9 mouse cellular contexts compared by ENCODE assay signal in the genomic region with DNA sequence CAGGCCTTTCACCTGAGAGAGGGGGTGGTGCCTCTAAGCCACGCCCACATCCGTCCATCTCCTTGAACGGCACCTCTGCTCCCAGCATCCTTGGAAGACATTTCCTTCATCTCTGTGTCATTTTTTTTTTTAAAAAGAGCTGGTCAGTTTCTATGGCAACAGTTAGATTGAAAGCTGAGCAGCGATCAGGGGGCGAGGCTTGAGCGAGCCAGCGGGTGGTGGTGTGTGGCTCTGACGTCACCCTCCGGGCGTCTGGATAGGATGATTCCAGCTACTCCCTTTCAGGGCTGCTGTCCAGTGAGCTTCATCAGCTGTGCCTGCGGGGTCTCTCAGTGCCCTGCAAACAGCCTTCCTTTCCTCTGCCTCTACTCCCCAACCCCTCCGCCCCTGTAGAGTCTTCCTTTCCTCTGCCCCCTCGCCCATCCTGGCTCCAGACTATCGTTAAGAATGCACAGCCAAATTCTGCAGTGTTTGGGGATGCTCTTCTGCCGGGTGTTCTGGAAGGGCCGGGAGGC.
A peak's percentile ranks its signal among the peaks of the same experiment; 100 is the strongest.
DNase-seq lines count a peak whose midpoint lies in the region; ATAC-seq and TF ChIP-seq lines count a peak whose summit lies in the region.
"Had no signal": no experiment of that assay in that cellular context is flagged by ENCODE, and none has a peak within 500 bp of the region (broad histone marks: within the 10 kb centered on the region; RNA-seq: fewer than 3 reads in every experiment).

No protein-coding gene starts in this region.

- no peaks in the 10 kb centered on the region for H3K36me3 ChIP-seq in forebrain, postnatal 0 days (ENCODE audit: insufficient read depth)
- H3K36me3 ChIP-seq in kidney, postnatal 0 days (ENCODE audit: insufficient read depth, low read length): no peaks in the 10 kb centered on the region
- H3K36me3 ChIP-seq in limb, embryonic 13.5 days: no peaks in the 10 kb centered on the region
- H3K36me3 ChIP-seq in neural tube, embryonic 15.5 days: 0 out of 2 replicates have a peak, but pooled peaks cover 2% of the 10 kb centered on the region

- no peak for TF ChIP-seq CTCF in gastrocnemius, adult 2 months (IDR thresholded peaks at IDR 0.05)
- no peak for TF ChIP-seq CTCF in cerebellum, adult 2 months (IDR thresholded peaks at IDR 0.05; ENCODE audit: borderline replicate concordance, insufficient read depth, low read depth, low read length)
- TF ChIP-seq CTCF in forebrain, postnatal 0 days (IDR thresholded peaks at IDR 0.05; ENCODE audit: low read depth): no peak
- no peak for TF ChIP-seq CTCF in kidney, postnatal 0 days (IDR thresholded peaks at IDR 0.05; ENCODE audit: low read depth)

- peaks cover 50% of the 10 kb centered on the region for H3K4me1 ChIP-seq in cerebellum, adult 2 months (ENCODE audit: control insufficient read depth, insufficient read depth, low read length)
- peaks cover 34% of the 10 kb centered on the region for H3K4me1 ChIP-seq in forebrain, postnatal 0 days (ENCODE audit: insufficient read depth)
- H3K4me1 ChIP-seq in kidney, postnatal 0 days (replicated peaks; ENCODE audit: insufficient read depth, low read length): 0 out of 2 replicates have a peak, but pooled peaks cover 3% of the 10 kb centered on the region
- H3K4me1 ChIP-seq in limb, embryonic 13.5 days: peaks cover 9% of the 10 kb centered on the region
- peaks cover 62% of the 10 kb centered on the region for H3K4me1 ChIP-seq in neural tube, embryonic 15.5 days

- intact Hi-C loops in gastrocnemius, adult 2 months (cut with DNase I): no loop called here
- intact Hi-C loops in gastrocnemius, postnatal 36 days (cut with DNase I): no loop called here

- DNase-seq in gastrocnemius, adult 2 months: peak; percentile 57
- DNase-seq in gastrocnemius, postnatal 36 days: no peak
- DNase-seq in cerebellum, adult 2 months: peak; percentile 85 to 88
- peak; percentile 95 for DNase-seq in forebrain, postnatal 0 days
- peak; percentile 89 for DNase-seq in kidney, postnatal 0 days (ENCODE audit: low spot score)
- DNase-seq in c-Kit-positive CD71-positive TER-119-positive erythroid progenitor cells, embryonic 14.5 days (ENCODE audit: low spot score): no peak

- peak overlapping the region; percentile 40 for H3K27ac ChIP-seq in gastrocnemius, adult 2 months
- peak overlapping the region; percentile 30; the same call in 1 of the 2 replicates for H3K27ac ChIP-seq in cerebellum, adult 2 months (ENCODE audit: insufficient read depth, low read length)
- peak overlapping the region; percentile 95 for H3K27ac ChIP-seq in forebrain, postnatal 0 days (ENCODE audit: low read depth, low read length)
- H3K27ac ChIP-seq in kidney, postnatal 0 days: no peak overlapping the region
- H3K27ac ChIP-seq in limb, embryonic 13.5 days: no peak overlapping the region
- peak overlapping the region; percentile 92 for H3K27ac ChIP-seq in neural tube, embryonic 15.5 days (replicated peaks)

- whole genome bisulfite sequencing in cerebellum, adult 2 months: 3% methylated on average over 16 of the region's 16 CpGs
- WGBS in forebrain, postnatal 0 days: 12% methylated on average over 16 of the region's 16 CpGs
- 21% methylated on average over 16 of the region's 16 CpGs for WGBS in kidney, postnatal 0 days
- 30% methylated on average over 16 of the region's 16 CpGs for WGBS in limb, embryonic 13.5 days
- 18% methylated on average over 16 of the region's 16 CpGs for WGBS in neural tube, embryonic 15.5 days

- peak overlapping the region; percentile 62 for H3K9ac ChIP-seq in forebrain, postnatal 0 days
- H3K9ac ChIP-seq in kidney, postnatal 0 days (ENCODE audit: low read depth, low read length): no peak overlapping the region
- H3K9ac ChIP-seq in limb, embryonic 13.5 days: no peak overlapping the region
- peak overlapping the region; percentile 66 for H3K9ac ChIP-seq in neural tube, embryonic 15.5 days (replicated peaks)

- 0 out of 2 replicates have a peak, but pooled peaks have one; percentile 14 for TF ChIP-seq POLR2A in cerebellum, adult 2 months (IDR thresholded peaks at IDR 0.05; ENCODE audit: borderline replicate concordance, insufficient read depth, low read length)

- H3K4me2 ChIP-seq in forebrain, postnatal 0 days (ENCODE audit: low read depth): peak overlapping the region; percentile 66
- peak overlapping the region; percentile 46 for H3K4me2 ChIP-seq in kidney, postnatal 0 days (ENCODE audit: low read length)
- peak overlapping the region; percentile 51 for H3K4me2 ChIP-seq in limb, embryonic 13.5 days (replicated peaks)
- peak overlapping the region; percentile 64 for H3K4me2 ChIP-seq in neural tube, embryonic 15.5 days

- H3K27me3 ChIP-seq in cerebellum, adult 2 months (ENCODE audit: control insufficient read depth, insufficient read depth, low read length): no peaks in the 10 kb centered on the region
- H3K27me3 ChIP-seq in forebrain, postnatal 0 days (ENCODE audit: insufficient read depth, low read length): no peaks in the 10 kb centered on the region
- no peaks in the 10 kb centered on the region for H3K27me3 ChIP-seq in kidney, postnatal 0 days (ENCODE audit: insufficient read depth, low read length)
- no peaks in the 10 kb centered on the region for H3K27me3 ChIP-seq in limb, embryonic 13.5 days
- no peaks in the 10 kb centered on the region for H3K27me3 ChIP-seq in neural tube, embryonic 15.5 days (replicated peaks)

- H3K4me3 ChIP-seq in gastrocnemius, adult 2 months: peak overlapping the region; percentile 23
- peak overlapping the region; percentile 53 for H3K4me3 ChIP-seq in cerebellum, adult 2 months (replicated peaks; ENCODE audit: insufficient read depth, low read depth, low read length)
- H3K4me3 ChIP-seq in forebrain, postnatal 0 days (ENCODE audit: low read depth, low read length): peak overlapping the region; percentile 58
- H3K4me3 ChIP-seq in kidney, postnatal 0 days (replicated peaks; ENCODE audit: low read depth, low read length): no peak overlapping the region; the same call in 1 of the 2 replicates
- H3K4me3 ChIP-seq in limb, embryonic 13.5 days: peak overlapping the region; percentile 19
- peak overlapping the region; percentile 53 for H3K4me3 ChIP-seq in neural tube, embryonic 15.5 days (replicated peaks)
- H3K4me3 ChIP-seq: erythroblast, embryonic 14.5 days had no signal

- no peaks in the 10 kb centered on the region for H3K9me3 ChIP-seq in forebrain, postnatal 0 days (ENCODE audit: low read length)
- no peaks in the 10 kb centered on the region for H3K9me3 ChIP-seq in kidney, postnatal 0 days (replicated peaks; ENCODE audit: low read length)
- no peaks in the 10 kb centered on the region for H3K9me3 ChIP-seq in limb, embryonic 13.5 days
- H3K9me3 ChIP-seq in neural tube, embryonic 15.5 days (replicated peaks): no peaks in the 10 kb centered on the region

- ATAC-seq in forebrain, postnatal 0 days: peak; percentile 88
- peak; percentile 82 for ATAC-seq in kidney, postnatal 0 days (replicated peaks; ENCODE audit: low FRiP score, low read depth)
- ATAC-seq in limb, embryonic 13.5 days (ENCODE audit: low FRiP score, low read depth): peak; percentile 79
- peak; percentile 92 for ATAC-seq in neural tube, embryonic 15.5 days (ENCODE audit: low FRiP score)

Comparison
In these comparisons a context has a peak if more than half of its experiments do, and no peak if none do; other contexts are left out.
1. DNase-seq: peak in gastrocnemius, adult 2 months (single experiment), cerebellum, adult 2 months (2 of 2), forebrain, postnatal 0 days (single experiment) and kidney, postnatal 0 days (single experiment); none in gastrocnemius, postnatal 36 days (0 of 2) and c-Kit-positive CD71-positive TER-119-positive erythroid progenitor cells, embryonic 14.5 days (single experiment).
2. H3K27ac ChIP-seq: peak in gastrocnemius, adult 2 months (single experiment), cerebellum, adult 2 months (single experiment), forebrain, postnatal 0 days (single experiment) and neural tube, embryonic 15.5 days (single experiment); none in kidney, postnatal 0 days (single experiment) and limb, embryonic 13.5 days (single experiment).
3. H3K9ac ChIP-seq: peak in forebrain, postnatal 0 days (single experiment) and neural tube, embryonic 15.5 days (single experiment); none in kidney, postnatal 0 days (single experiment) and limb, embryonic 13.5 days (single experiment).
4. Peak in every context shown above with its lines, with median percentiles within 50 percentile points of each other: ATAC-seq and H3K4me2 ChIP-seq.